Mouse (Mus musculus): ENCODE measurements around the gene Capsl. TPM values are rescaled to one million over a fixed set of nuclear protein-coding genes. Genes with fewer than 3 reads are reported as not detected.

The Capsl gene
- polyA plus RNA-seq (2015; fragmentation: Nextera tagmentation; extraction: Ambion mirVana) = 3.2 and 3.8 TPM in 2 replicates

GRCm38 (mm10) chr15:9435534-9436180 lies at the start of gene Capsl:
Gene Capsl, plus strand, starts transcription at chr15:9436028.
- DNase-seq (ENCODE audit: low spot score) = peak; percentile 35
- no peak within 1 kb of the TSS for H3K4me3 ChIP-seq (replicated peaks; ENCODE audit: low read depth, low read length)

GRCm38 (mm10) chr15:9409475-9409874 lies 26.4 kb upstream of the Capsl start:
- Histone ChIP-seq H3K27me3 (ENCODE audit: insufficient read depth, low read length) (no peaks in the 10 kb centered on the region), H3K9ac (ENCODE audit: low read depth, low read length) (no peak overlapping the region), H3K9me3 (replicated peaks; ENCODE audit: low read length) (no peaks in the 10 kb centered on the region), H3K4me2 (ENCODE audit: low read length) (no peak overlapping the region), H3K4me1 (replicated peaks; ENCODE audit: insufficient read depth, low read length) (no peaks in the 10 kb centered on the region), H3K27ac (no peak overlapping the region), H3K36me3 (ENCODE audit: insufficient read depth, low read length) (no peaks in the 10 kb centered on the region), H3K4me3 (replicated peaks; ENCODE audit: low read depth, low read length) (no peak overlapping the region)
- ATAC-seq (replicated peaks; ENCODE audit: low FRiP score, low read depth) (no peak), DNase-seq (ENCODE audit: low spot score) (no peak)
- 90% methylated on average over 3 of the region's 3 CpGs for WGBS
- TF ChIP-seq CTCF (IDR thresholded peaks at IDR 0.05; ENCODE audit: low read depth) = no peak

More at GRCm38 (mm10) chr15:9435534-9436180, at the start of gene Capsl:
- H3K27ac ChIP-seq = no peak within 1 kb of the TSS
- no peaks in the 10 kb centered on the region for H3K9me3 ChIP-seq (replicated peaks; ENCODE audit: low read length)
- H3K4me2 ChIP-seq (ENCODE audit: low read length) = peak within 1 kb of the TSS; percentile 27
- H3K27me3 ChIP-seq (ENCODE audit: insufficient read depth, low read length) = no peaks in the 10 kb centered on the region
- peak; percentile 88 for ATAC-seq (replicated peaks; ENCODE audit: low FRiP score, low read depth)
- H3K4me1 ChIP-seq (replicated peaks; ENCODE audit: insufficient read depth, low read length) = no peaks in the 10 kb centered on the region
- no peak within 1 kb of the TSS for H3K9ac ChIP-seq (ENCODE audit: low read depth, low read length)
- TF ChIP-seq CTCF (IDR thresholded peaks at IDR 0.05; ENCODE audit: low read depth) = no peak
- H3K36me3 ChIP-seq (ENCODE audit: insufficient read depth, low read length) = no peaks in the 10 kb centered on the region
- 42% methylated on average over 12 of the region's 12 CpGs for WGBS

GRCm38 (mm10) chr15:9421163-9421562 lies 14.7 kb upstream of the Capsl start:
- no peak overlapping the region for H3K4me2 ChIP-seq (ENCODE audit: low read length)
- H3K27me3 ChIP-seq (ENCODE audit: insufficient read depth, low read length) = no peaks in the 10 kb centered on the region
- no peak for TF ChIP-seq CTCF (IDR thresholded peaks at IDR 0.05; ENCODE audit: low read depth)
- no peak overlapping the region for H3K4me3 ChIP-seq (replicated peaks; ENCODE audit: low read depth, low read length)
- H3K9ac ChIP-seq (ENCODE audit: low read depth, low read length) = no peak overlapping the region
- H3K27ac ChIP-seq = no peak overlapping the region
- ATAC-seq (replicated peaks; ENCODE audit: low FRiP score, low read depth) (no peak), DNase-seq (ENCODE audit: low spot score) (no peak)
- H3K9me3 ChIP-seq (replicated peaks; ENCODE audit: low read length) = no peaks in the 10 kb centered on the region
- H3K4me1 ChIP-seq (replicated peaks; ENCODE audit: insufficient read depth, low read length) = no peaks in the 10 kb centered on the region
- H3K36me3 ChIP-seq (ENCODE audit: insufficient read depth, low read length) = no peaks in the 10 kb centered on the region

GRCm38 (mm10) chr15:9427849-9428248 lies 8.0 kb upstream of the Capsl start:
- H3K27ac ChIP-seq = no peak overlapping the region
- H3K27me3 ChIP-seq (ENCODE audit: insufficient read depth, low read length) = no peaks in the 10 kb centered on the region
- TF ChIP-seq CTCF (IDR thresholded peaks at IDR 0.05; ENCODE audit: low read depth) = no peak
- H3K4me1 ChIP-seq (replicated peaks; ENCODE audit: insufficient read depth, low read length) = no peaks in the 10 kb centered on the region
- no peak overlapping the region for H3K4me3 ChIP-seq (replicated peaks; ENCODE audit: low read depth, low read length)
- no peak overlapping the region for H3K9ac ChIP-seq (ENCODE audit: low read depth, low read length)
- DNase-seq (ENCODE audit: low spot score) (no peak), ATAC-seq (replicated peaks; ENCODE audit: low FRiP score, low read depth) (no peak)
- H3K36me3 ChIP-seq (ENCODE audit: insufficient read depth, low read length) = no peaks in the 10 kb centered on the region
- H3K4me2 ChIP-seq (ENCODE audit: low read length) = no peak overlapping the region
- H3K9me3 ChIP-seq (replicated peaks; ENCODE audit: low read length) = no peaks in the 10 kb centered on the region

DNA sequence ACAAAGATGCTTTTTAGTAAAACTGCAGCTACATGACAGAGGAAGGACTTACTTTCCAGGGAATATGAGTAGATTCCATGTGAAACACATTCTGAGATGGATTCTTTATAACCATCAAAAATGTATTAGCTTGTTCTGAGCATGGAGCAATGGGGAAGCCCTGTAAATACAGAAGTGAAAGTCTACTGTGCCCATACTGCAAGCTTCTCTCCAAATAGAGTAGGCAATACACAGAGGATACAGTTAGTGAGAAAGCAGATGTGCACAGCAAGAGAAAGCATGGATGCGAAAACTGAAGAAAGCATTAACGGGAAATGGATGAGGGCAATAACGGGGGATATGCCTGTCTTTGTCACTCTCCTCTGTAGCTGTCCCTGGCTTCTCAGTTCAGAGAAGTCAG lies 6.0 kb upstream of the Capsl start:
- DNase-seq (ENCODE audit: low spot score) (no peak), ATAC-seq (replicated peaks; ENCODE audit: low FRiP score, low read depth) (no peak)
- Histone ChIP-seq H3K27me3 (ENCODE audit: insufficient read depth, low read length) (no peaks in the 10 kb centered on the region), H3K27ac (no peak overlapping the region), H3K9ac (ENCODE audit: low read depth, low read length) (no peak overlapping the region), H3K4me1 (replicated peaks; ENCODE audit: insufficient read depth, low read length) (no peaks in the 10 kb centered on the region), H3K4me3 (replicated peaks; ENCODE audit: low read depth, low read length) (no peak overlapping the region), H3K36me3 (ENCODE audit: insufficient read depth, low read length) (no peaks in the 10 kb centered on the region), H3K9me3 (replicated peaks; ENCODE audit: low read length) (no peaks in the 10 kb centered on the region), H3K4me2 (ENCODE audit: low read length) (no peak overlapping the region)
- no peak for TF ChIP-seq CTCF (IDR thresholded peaks at IDR 0.05; ENCODE audit: low read depth)
- 93% methylated on average over 3 of the region's 3 CpGs for WGBS

DNA sequence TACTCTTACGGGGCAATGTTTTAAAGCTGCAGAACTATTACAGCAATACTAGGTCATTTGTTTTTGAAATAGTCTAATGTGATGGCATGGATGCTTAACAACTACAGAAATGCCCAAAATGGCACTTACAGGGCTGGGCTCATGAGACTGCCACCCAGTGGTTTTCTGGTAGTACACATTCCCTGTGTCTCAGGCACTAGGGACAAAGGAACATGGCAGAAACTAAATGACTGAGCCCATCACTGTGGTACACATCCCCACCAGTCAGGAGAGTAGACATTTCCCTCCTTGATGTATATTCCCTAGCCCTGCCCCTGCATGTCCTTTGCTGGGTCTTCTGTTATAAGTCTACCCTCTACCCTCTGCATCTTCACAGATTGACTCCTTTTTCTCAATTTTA lies 16.2 kb downstream of the Capsl start:
- Histone ChIP-seq H3K4me3 (replicated peaks; ENCODE audit: low read depth, low read length) (no peak overlapping the region), H3K27ac (no peak overlapping the region), H3K9ac (ENCODE audit: low read depth, low read length) (no peak overlapping the region), H3K4me2 (ENCODE audit: low read length) (no peak overlapping the region), H3K27me3 (ENCODE audit: insufficient read depth, low read length) (no peaks in the 10 kb centered on the region), H3K36me3 (ENCODE audit: insufficient read depth, low read length) (no peaks in the 10 kb centered on the region), H3K4me1 (replicated peaks; ENCODE audit: insufficient read depth, low read length) (no peaks in the 10 kb centered on the region), H3K9me3 (replicated peaks; ENCODE audit: low read length) (no peaks in the 10 kb centered on the region)
- WGBS = 88% methylated on average over 1 of the region's 1 CpGs
- peak; percentile 9 for DNase-seq (ENCODE audit: low spot score)
- TF ChIP-seq CTCF (IDR thresholded peaks at IDR 0.05; ENCODE audit: low read depth) = peak; percentile 61
- no peak for ATAC-seq (replicated peaks; ENCODE audit: low FRiP score, low read depth)

DNA sequence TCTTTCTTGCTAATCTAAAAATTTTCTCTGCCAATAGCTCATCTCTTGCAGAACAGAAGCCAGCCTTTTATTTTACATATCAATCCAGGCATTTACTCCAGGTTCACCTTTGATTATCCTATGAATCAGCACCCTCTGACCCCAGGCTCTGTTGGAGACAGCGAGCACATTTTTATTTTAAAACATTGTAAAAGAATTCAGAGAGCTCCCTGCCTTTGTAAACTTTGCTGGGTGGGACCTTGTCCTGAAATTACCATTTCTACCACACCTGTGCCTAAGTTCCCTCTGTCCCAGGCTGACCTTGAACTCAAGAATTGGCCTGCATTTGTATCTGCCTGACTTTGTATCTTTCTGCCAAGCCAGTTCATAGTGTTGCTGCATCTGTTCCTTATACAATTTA lies 17.0 kb downstream of the Capsl start:
- no peaks in the 10 kb centered on the region for H3K9me3 ChIP-seq (replicated peaks; ENCODE audit: low read length)
- TF ChIP-seq CTCF (IDR thresholded peaks at IDR 0.05; ENCODE audit: low read depth) = no peak
- WGBS = 56% methylated on average over 1 of the region's 1 CpGs

More for the DNA sequence above, 17.0 kb downstream of the Capsl start:
- Histone ChIP-seq H3K4me1 (replicated peaks; ENCODE audit: insufficient read depth, low read length) (no peaks in the 10 kb centered on the region), H3K9ac (ENCODE audit: low read depth, low read length) (no peak overlapping the region), H3K27me3 (ENCODE audit: insufficient read depth, low read length) (no peaks in the 10 kb centered on the region), H3K4me3 (replicated peaks; ENCODE audit: low read depth, low read length) (no peak overlapping the region), H3K27ac (no peak overlapping the region), H3K36me3 (ENCODE audit: insufficient read depth, low read length) (no peaks in the 10 kb centered on the region), H3K4me2 (ENCODE audit: low read length) (no peak overlapping the region)
- no peak for ATAC-seq (replicated peaks; ENCODE audit: low FRiP score, low read depth)
- no peak for DNase-seq (ENCODE audit: low spot score)
